Mouse (Mus musculus) spleen, adult 2 months (tissue): Measurements from ENCODE around the gene Prss41.

Experiments used
- CTCF ChIP-seq: fragments of 200-500 bp; IDR thresholded peaks from 2 replicates; pipeline ENCODE4 v1.5.1; 2011; ENCODE audit warnings: mild to moderate bottlenecking, inconsistent platforms; ENCODE audit not compliant: insufficient read depth, insufficient read length, insufficient replicate concordance; ENCODE audit errors: extremely low read depth
- POLR2A ChIP-seq: fragments of 200-500 bp; IDR thresholded peaks from 2 replicates; pipeline ENCODE4 v1.6.1; 2011; ENCODE audit warnings: low read depth, low read length, inconsistent platforms

DNA sequence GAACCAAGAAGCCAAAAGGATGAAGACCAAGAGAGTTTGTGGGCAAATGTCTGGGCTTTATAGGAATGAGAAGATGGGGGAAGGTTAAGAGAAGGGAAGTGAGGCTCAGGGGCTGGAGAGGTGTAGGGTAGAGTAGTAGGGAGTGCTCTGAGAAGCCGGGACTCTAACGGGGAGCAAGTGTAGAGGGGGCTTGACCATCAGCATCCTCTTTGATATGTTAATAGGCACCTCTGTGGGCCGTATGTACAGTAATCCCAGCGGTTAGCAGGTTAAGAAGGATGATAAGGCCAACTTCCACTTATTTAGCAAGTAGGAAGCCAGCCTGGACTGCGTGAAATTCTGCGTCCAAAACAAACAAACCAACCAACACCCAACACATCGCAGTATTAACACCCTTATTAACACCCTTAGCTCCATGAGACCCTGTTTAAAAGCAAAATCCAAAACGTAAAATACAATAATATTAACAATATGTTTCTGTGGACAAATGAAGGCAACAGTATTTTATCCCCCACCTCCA is 54.2 kb downstream of the Prss41 start:
- TF ChIP-seq CTCF (no peak), POLR2A (no peak)
